Mouse (Mus musculus): ENCODE data around the gene Hes7. TPM values are rescaled to one million over a fixed set of nuclear protein-coding genes. Genes with fewer than 3 reads are reported as not detected.

Hes7 gene
- total RNA-seq (2022), result 1 to 10 TPM in 1 of 4 experiments, under 1 TPM in 3; 0.20 to 1.3 (median 0.74) TPM

- DNase-seq (ENCODE audit: low spot score in 2 of 2), result no peak
Observed at GRCm38 (mm10) chr11:69120221-69121000, at the start of gene Hes7. TSS of gene Hes7 (plus strand) at chr11:69120404.

GRCm38 (mm10) chr11:69070590-69071222 lies 49.5 kb upstream of the Hes7 start, which contains the start of gene Tmem107:
TSS of gene Tmem107 (plus strand) at chr11:69070806.
- peak; percentile 90 to 94 for DNase-seq (ENCODE audit: low spot score in 2 of 2)

GRCm38 (mm10) chr11:69071262-69071661 lies 48.9 kb upstream of the Hes7 start:
- no peak for DNase-seq (ENCODE audit: low spot score in 2 of 2)

DNA sequence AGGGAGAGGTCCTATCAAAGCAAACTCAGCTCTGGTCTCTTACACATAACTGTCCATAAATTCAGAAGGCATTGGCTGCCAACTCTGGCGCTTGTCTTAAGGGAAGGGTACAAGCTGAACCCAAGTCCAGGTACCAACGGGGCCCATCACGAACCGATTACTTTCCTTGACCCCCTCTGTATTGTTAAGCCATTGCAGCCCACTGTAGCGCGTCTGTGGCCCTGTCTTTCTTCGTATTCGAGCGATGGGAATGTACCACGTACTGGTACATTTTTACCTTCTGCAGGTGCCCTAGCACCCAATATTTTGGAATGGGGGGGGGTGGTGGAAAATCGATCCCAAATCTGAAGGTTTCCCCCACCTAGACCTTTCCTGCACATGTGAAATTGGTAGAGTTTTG lies 48.0 kb upstream of the Hes7 start:
- DNase-seq (ENCODE audit: low spot score in 2 of 2), result no peak

DNA sequence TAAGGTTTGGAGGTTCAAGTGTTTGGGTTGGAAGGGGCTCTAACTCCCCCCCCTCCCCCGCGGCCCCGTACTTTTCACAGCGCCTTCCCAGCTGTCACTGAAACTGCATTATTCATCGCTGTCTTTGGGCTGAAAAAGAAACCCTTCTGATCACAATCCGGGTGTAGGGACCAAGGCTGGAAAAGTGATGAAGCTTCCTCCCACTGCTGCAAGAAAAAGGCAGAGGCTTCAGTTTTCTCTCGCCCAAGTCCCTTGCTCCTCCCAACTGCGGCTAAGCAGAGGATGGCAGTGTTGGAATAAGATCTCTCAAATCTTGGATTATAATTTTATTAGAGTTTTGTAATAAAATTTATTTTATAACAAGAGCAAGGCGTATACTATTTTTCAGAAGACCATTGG lies 47.5 kb upstream of the Hes7 start:
- DNase-seq (ENCODE audit: low spot score in 2 of 2), result no peak

DNA sequence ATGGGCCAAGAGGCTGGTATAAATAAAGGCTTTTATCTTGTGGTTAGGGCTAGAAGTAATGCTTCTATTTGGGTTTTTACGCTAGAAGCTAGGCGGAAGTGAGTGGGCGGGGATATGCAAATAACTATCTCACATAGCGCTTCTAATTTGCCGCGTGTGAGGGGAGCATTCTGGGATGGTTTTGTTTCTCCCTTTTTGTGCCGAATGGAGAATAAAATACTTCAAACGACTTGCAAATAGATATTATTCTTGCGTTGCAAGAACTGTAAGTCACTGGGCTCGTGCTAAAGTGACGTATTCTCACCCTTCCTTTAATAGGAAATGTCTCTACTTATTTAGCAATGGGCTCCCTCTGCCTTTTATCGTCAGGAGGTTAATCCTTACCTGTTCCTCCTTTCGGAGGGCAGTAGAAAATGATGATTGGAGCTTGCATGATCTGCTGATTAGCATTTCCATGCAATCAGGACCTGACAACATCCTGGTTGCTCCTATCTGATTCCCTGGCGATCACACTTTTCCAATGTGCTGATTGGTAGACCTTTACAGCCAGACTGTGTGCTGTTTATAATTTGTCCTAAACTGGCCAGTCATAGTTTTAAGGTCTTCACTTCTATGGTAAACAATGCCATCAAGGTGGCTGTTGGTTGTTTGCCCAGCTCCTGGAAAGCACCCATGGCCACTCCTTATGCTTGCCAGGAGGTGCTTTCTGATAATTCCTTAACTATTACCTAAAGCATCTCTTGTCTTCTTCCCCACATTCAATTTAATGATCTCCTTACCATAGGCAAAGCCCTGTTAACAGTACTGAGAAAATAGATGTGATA lies 46.9 kb upstream of the Hes7 start:
- DNase-seq (ENCODE audit: low spot score in 2 of 2), result peak; percentile 64 to 90

GRCm38 (mm10) chr11:69073951-69074775 lies 46.0 kb upstream of the Hes7 start:
- DNase-seq (ENCODE audit: low spot score in 2 of 2), result no peak

GRCm38 (mm10) chr11:69074776-69075069 lies 45.5 kb upstream of the Hes7 start:
- DNase-seq (ENCODE audit: low spot score in 2 of 2), result no peak

DNA sequence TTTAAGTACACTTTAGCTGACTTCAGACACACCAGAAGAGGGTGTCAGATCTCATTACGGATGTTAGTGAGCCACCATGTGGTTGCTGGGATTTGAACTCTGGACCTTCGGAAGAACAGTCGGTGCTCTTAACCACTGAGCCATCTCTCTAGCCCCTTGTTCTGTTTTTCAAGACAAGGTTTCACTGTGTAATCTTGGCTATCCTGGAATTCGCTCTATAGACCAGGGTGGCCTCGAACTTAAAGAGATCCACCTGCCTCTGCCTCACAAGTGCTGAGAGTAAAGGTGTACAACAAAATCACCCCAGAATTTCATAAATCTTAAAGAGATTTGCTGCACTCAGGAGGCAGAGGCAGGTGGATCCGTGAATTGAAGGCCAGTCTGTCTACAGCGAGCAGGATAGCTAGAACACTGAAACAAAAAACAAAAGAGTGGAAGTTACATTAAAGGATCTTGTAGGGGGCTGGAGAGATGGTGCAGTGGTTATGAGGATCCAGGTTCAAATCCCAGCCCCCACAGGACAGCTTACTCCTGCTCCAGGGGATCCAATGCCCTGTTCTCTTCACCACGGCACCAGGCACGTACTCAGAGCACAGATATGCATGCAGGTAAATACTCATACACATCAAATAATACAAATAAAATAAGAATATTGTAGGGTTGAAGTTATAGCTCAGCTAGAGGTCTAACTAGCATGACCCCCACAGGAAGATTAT lies 44.3 kb upstream of the Hes7 start:
- DNase-seq (ENCODE audit: low spot score in 2 of 2), result no peak

GRCm38 (mm10) chr11:69076572-69076971 lies 43.6 kb upstream of the Hes7 start:
- no peak for DNase-seq (ENCODE audit: low spot score in 2 of 2)

- DNase-seq (ENCODE audit: low spot score in 2 of 2), result no peak
Observed at GRCm38 (mm10) chr11:69077316-69077715, 42.9 kb upstream of the Hes7 start.

GRCm38 (mm10) chr11:69078041-69078440 lies 42.2 kb upstream of the Hes7 start:
- DNase-seq (ENCODE audit: low spot score in 2 of 2), result no peak

- DNase-seq (ENCODE audit: low spot score in 2 of 2), result no peak
Observed at GRCm38 (mm10) chr11:69078805-69079438, 41.3 kb upstream of the Hes7 start.

DNA sequence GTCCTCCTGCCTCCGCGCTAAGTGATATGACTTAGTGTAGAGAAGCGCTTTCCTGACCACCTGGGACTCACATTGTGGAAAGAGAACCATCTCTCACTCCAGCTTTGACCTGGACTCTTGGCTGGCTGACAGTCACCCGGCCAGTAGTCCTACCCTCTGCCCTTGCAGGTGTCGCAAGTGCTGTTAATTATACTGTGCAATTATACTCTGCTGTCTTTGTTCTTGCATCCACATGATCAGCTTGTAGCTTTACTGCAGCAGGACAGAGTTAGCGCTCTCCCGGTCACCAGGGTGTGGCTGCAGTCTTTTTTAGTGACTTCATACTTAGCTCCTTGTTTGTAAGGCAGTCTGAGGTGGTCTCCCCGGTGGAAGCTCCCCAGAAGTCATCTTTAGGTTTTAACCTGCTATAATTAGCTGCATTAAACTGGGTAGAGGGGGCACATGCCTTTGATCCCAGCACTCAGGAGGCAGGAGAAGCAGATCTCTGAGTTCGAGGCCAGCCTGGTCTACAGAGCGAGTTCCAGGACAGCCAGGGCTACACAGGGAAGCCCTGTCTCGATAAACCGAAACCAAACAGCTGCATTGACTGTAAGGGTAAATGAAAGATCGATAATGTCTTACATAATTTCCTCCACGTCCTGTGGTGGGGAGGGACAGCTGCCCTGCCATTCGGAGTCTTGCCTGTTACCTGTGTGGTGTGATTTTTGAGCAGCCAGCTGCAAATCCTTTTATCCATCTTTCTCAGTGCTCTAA lies 39.9 kb upstream of the Hes7 start:
- DNase-seq (ENCODE audit: low spot score in 2 of 2), result no peak

GRCm38 (mm10) chr11:69080855-69081222 lies 39.4 kb upstream of the Hes7 start:
- DNase-seq (ENCODE audit: low spot score in 2 of 2), result no peak

GRCm38 (mm10) chr11:69081613-69082012 lies 38.6 kb upstream of the Hes7 start:
- no peak for DNase-seq (ENCODE audit: low spot score in 2 of 2)

- no peak for DNase-seq (ENCODE audit: low spot score in 2 of 2)
Observed at GRCm38 (mm10) chr11:69085608-69086007, 34.6 kb upstream of the Hes7 start.

DNA sequence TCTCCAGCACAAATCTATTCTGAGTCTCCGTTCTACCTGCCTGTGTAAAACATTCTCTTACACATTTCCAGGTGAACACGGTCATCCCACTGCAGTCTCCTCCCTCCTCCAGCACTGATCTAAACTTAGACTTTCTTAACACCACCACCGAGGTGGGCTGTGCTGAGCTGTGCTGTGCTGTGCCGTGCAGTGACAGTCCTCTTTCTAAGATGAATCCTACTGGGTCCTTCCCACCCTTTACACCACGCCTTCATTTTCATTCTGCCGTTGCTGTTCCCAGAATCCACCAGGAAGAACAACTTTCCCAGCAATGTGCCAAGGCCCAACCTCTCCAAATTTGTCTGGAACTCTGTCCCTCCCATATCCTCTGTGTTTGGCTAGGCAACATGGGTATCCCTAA lies 33.8 kb upstream of the Hes7 start:
- peak in 1 of 2 experiments; percentile 78 for DNase-seq (ENCODE audit: low spot score in 2 of 2)

DNA sequence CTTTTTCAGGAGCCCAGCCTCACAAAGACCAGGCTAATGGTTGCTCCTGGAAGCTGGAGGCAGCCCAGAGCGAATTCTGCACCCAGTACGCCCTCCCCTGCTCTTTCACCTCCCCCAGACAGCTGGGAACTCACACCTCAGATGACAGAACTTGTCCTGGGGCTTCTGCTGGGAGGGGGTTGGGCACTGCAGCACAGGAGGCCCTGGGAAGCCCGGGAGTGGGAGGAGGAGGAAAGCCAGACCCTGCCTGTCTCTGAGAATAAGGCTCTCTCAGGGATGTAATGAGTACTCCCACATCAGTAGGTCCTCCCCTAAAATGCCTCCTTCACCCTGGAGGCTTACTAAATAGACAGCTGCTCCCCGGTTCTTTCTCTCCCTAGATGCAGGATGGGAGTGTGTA lies 33.1 kb upstream of the Hes7 start:
- no peak for DNase-seq (ENCODE audit: low spot score in 2 of 2)

GRCm38 (mm10) chr11:69087597-69087996 lies 32.6 kb upstream of the Hes7 start:
- no peak for DNase-seq (ENCODE audit: low spot score in 2 of 2)

Data from left cerebral cortex, adult 8-10 months (tissue).